Mouse (Mus musculus) inflammation-experienced regulatory T-cells, adult 16 weeks (primary cell): Measurements from ENCODE around the gene Gm44790. TPM values are rescaled to one million over a fixed set of nuclear protein-coding genes. Genes with fewer than 3 reads are reported as not detected.

Experiments
- polyA plus RNA-seq: library from polyadenylated mRNA; unstranded; fragments of 100-300 nt; shearing (Covaris generic); gene quantifications from one replicate; pipeline ENCODE4 v1.2.1, GENCODE M21; 2017

Gm44790 gene
- polyA plus RNA-seq = not detected

GRCm38 (mm10) chr6:86426358-86426757 lies at the start of gene Gm44790:
Gm44790 (plus strand) TSS chr6:86426658.

GRCm38 (mm10) chr6:86396581-86397256 lies 29.7 kb upstream of the Gm44790 start, which contains the start of gene Pcyox1:
Pcyox1 (minus strand) TSS chr6:86397154.

GRCm38 (mm10) chr6:86404100-86404861 lies 22.2 kb upstream of the Gm44790 start, which contains the start of gene Tia1:
Tia1 (plus strand) TSS chr6:86404219.

GRCm38 (mm10) chr6:86438272-86439118 lies 12.0 kb downstream of the Gm44790 start, which contains the start of gene C87436:
C87436 (plus strand) TSS chr6:86438374.

Other genes with a start within 250 kb of the Gm44790 start
- not detected for gene Tgfa, start 231.4 kb upstream of the Gm44790 start, polyA plus RNA-seq
- gene Fam136a, start 61.0 kb upstream of the Gm44790 start, polyA plus RNA-seq = 53.4 TPM
- 369 TPM for gene Snrpg, start 55.4 kb upstream of the Gm44790 start, polyA plus RNA-seq
- 16.1 TPM for gene Pcyox1, start 29.5 kb upstream of the Gm44790 start, polyA plus RNA-seq
- gene Tia1, start 22.4 kb upstream of the Gm44790 start, polyA plus RNA-seq = 134 TPM
- 50.5 TPM for gene C87436, start 11.7 kb downstream of the Gm44790 start, polyA plus RNA-seq
- 48.1 TPM for gene Pcbp1, start 99.7 kb downstream of the Gm44790 start, polyA plus RNA-seq
- gene Asprv1, start 201.5 kb downstream of the Gm44790 start, polyA plus RNA-seq = not detected
- 42.6 TPM for gene Mxd1, start 242.5 kb downstream of the Gm44790 start, polyA plus RNA-seq